Mouse (Mus musculus) cortical plate, adult 2 months (tissue): ENCODE measurements around the gene Taf5l.

ENCODE experiments used
- CTCF ChIP-seq: fragments of 200-500 bp; IDR thresholded peaks from 2 replicates; pipeline ENCODE4 v1.5.1; 2011; ENCODE audit warnings: mild to moderate bottlenecking, control low read depth, low read length; ENCODE audit not compliant: insufficient read depth; ENCODE audit errors: extremely low read depth
- POLR2A ChIP-seq: fragments of 200-500 bp; IDR thresholded peaks from 2 replicates; pipeline ENCODE4 v1.6.1; 2011; ENCODE audit warnings: mild to moderate bottlenecking, low read length, control low read depth; ENCODE audit not compliant: insufficient read depth; ENCODE audit errors: extremely low read depth

GRCm38 (mm10) chr8:124045856-124046255 lies 24.7 kb upstream of the Taf5l start:
- TF ChIP-seq POLR2A (no peak), CTCF (no peak)
